Mouse (Mus musculus) kidney, adult 2 months (tissue): ENCODE results near the gene Hdhd5.

Experiments
- CTCF ChIP-seq: fragments of 200-500 bp; conservative IDR thresholded peaks from 2 replicates; pipeline ENCODE4 v1.5.1; 2011; ENCODE audit warnings: low read depth, mild to moderate bottlenecking, control low read depth, low read length, moderate library complexity, mixed read lengths; ENCODE audit not compliant: insufficient read depth, insufficient read length
- POLR2A ChIP-seq: fragments of 200-500 bp; IDR thresholded peaks from one replicate; pipeline ENCODE4 v1.6.1; 2011; ENCODE audit warnings: low read depth, low read length, control low read depth

- TF ChIP-seq CTCF (no peak), POLR2A (no peak)
Measured at GRCm38 (mm10) chr6:120580713-120581015, 49.5 kb upstream of the Hdhd5 start.
